Mouse (Mus musculus) G1E (cell line): Measurements from ENCODE around the gene Bach2.

ENCODE experiments used
- CTCF ChIP-seq: IDR thresholded peaks from 2 replicates; pipeline ENCODE4 v1.5.1; 2012; ENCODE audit warnings: low read depth, low read length, inconsistent platforms, mixed read lengths
- GATA1 ChIP-seq: IDR thresholded peaks from 2 replicates; pipeline ENCODE4 v1.6.1; 2012; ENCODE audit warnings: borderline replicate concordance, low read length, inconsistent platforms, mixed read lengths
- GATA2 ChIP-seq: IDR thresholded peaks from 2 replicates; pipeline ENCODE4 v1.6.1; 2012; ENCODE audit warnings: low read depth, low read length, inconsistent platforms, borderline replicate concordance
- POLR2AphosphoS5 ChIP-seq: IDR thresholded peaks from 2 replicates; pipeline ENCODE4 v1.6.1; 2012; ENCODE audit warnings: low read depth, low read length, inconsistent platforms; ENCODE audit not compliant: insufficient replicate concordance
- TAL1 ChIP-seq: conservative IDR thresholded peaks from 2 replicates; pipeline ENCODE4 v1.6.1; 2012; ENCODE audit warnings: low read depth, low read length, inconsistent platforms, mixed read lengths

GRCm38 (mm10) chr4:32217593-32217992 lies 21.0 kb upstream of the Bach2 start:
- no peak for TF ChIP-seq CTCF
- no peak for TF ChIP-seq GATA1
- no peak for TF ChIP-seq POLR2AphosphoS5
- TF ChIP-seq TAL1, result no peak
- no peak for TF ChIP-seq GATA2
